Mouse (Mus musculus): Measurements from ENCODE around the gene Ints1. TPM values are rescaled to one million over a fixed set of nuclear protein-coding genes. Genes with fewer than 3 reads are reported as not detected.
A peak's percentile ranks its signal among the peaks of the same experiment; 100 is the strongest.

Ints1 gene
- polyA plus RNA-seq (2014; fragmentation: Nextera tagmentation; extraction: Ambion mirVana), result 23.8 and 26.3 TPM in 2 replicates

- peak within 1 kb of the TSS; percentile 92 for H3K4me2 ChIP-seq
- H3K27ac ChIP-seq (ENCODE audit: low read depth, low read length), result no peak within 1 kb of the TSS; the same call in none of the 2 replicates
- H3K27me3 ChIP-seq (ENCODE audit: control insufficient read depth, insufficient read depth, low read length), result no peaks in the 10 kb centered on the region
- peaks cover 23% of the 10 kb centered on the region for H3K36me3 ChIP-seq (ENCODE audit: control insufficient read depth, insufficient read depth, low read length)
- peak within 1 kb of the TSS; percentile 83 for H3K9ac ChIP-seq (ENCODE audit: low read length)
- H3K9me3 ChIP-seq (ENCODE audit: control insufficient read depth, low read length), result no peaks in the 10 kb centered on the region
- peak; percentile 92 for ATAC-seq (ENCODE audit: low FRiP score)
- H3K4me3 ChIP-seq (ENCODE audit: low read depth, low read length), result peak within 1 kb of the TSS; percentile 98
- DNase-seq (ENCODE audit: low spot score, missing footprints), result peak; percentile 100
- under 1% methylated on average over 55 of the region's 55 CpGs for WGBS
- peaks cover 9% of the 10 kb centered on the region for H3K4me1 ChIP-seq (ENCODE audit: control insufficient read depth, insufficient read depth, low read length)
Measured at GRCm38 (mm10) chr5:139775216-139775926, at the start of gene Ints1. TSS of gene Ints1 (minus strand) at chr5:139775674.

GRCm38 (mm10) chr5:139824531-139824930 lies 49.1 kb upstream of the Ints1 start:
- Histone ChIP-seq H3K9ac (ENCODE audit: low read length) (no peak overlapping the region), H3K4me2 (no peak overlapping the region), H3K4me1 (ENCODE audit: control insufficient read depth, insufficient read depth, low read length) (peaks cover 8% of the 10 kb centered on the region), H3K27ac (ENCODE audit: low read depth, low read length) (no peak overlapping the region), H3K36me3 (ENCODE audit: control insufficient read depth, insufficient read depth, low read length) (peaks cover 6% of the 10 kb centered on the region; the same call in 1 of the 2 replicates), H3K9me3 (ENCODE audit: control insufficient read depth, low read length) (no peaks in the 10 kb centered on the region), H3K27me3 (ENCODE audit: control insufficient read depth, insufficient read depth, low read length) (no peaks in the 10 kb centered on the region), H3K4me3 (ENCODE audit: low read depth, low read length) (no peak overlapping the region)
- DNase-seq (ENCODE audit: low spot score, missing footprints) (no peak), ATAC-seq (ENCODE audit: low FRiP score) (no peak)
- 93% methylated on average over 10 of the region's 10 CpGs for WGBS

GRCm38 (mm10) chr5:139821466-139822459 lies 46.3 kb upstream of the Ints1 start:
- Histone ChIP-seq H3K36me3 (ENCODE audit: control insufficient read depth, insufficient read depth, low read length) (peaks cover 6% of the 10 kb centered on the region; the same call in 1 of the 2 replicates), H3K9ac (ENCODE audit: low read length) (no peak overlapping the region), H3K27ac (ENCODE audit: low read depth, low read length) (no peak overlapping the region), H3K4me1 (ENCODE audit: control insufficient read depth, insufficient read depth, low read length) (peaks cover 8% of the 10 kb centered on the region), H3K4me2 (no peak overlapping the region), H3K27me3 (ENCODE audit: control insufficient read depth, insufficient read depth, low read length) (no peaks in the 10 kb centered on the region), H3K9me3 (ENCODE audit: control insufficient read depth, low read length) (no peaks in the 10 kb centered on the region), H3K4me3 (ENCODE audit: low read depth, low read length) (no peak overlapping the region)
- DNase-seq (ENCODE audit: low spot score, missing footprints), result no peak
- no peak for ATAC-seq (ENCODE audit: low FRiP score)
- WGBS, result 86% methylated on average over 12 of the region's 12 CpGs

GRCm38 (mm10) chr5:139819538-139820181 lies 44.2 kb upstream of the Ints1 start, which contains the start of gene Tmem184a:
TSS of gene Tmem184a (minus strand) at chr5:139819917.
- ATAC-seq (ENCODE audit: low FRiP score) (no peak), DNase-seq (ENCODE audit: low spot score, missing footprints) (no peak)
- 84% methylated on average over 9 of the region's 9 CpGs for WGBS

GRCm38 (mm10) chr5:139818801-139819200 lies 43.3 kb upstream of the Ints1 start:
- 55% methylated on average over 4 of the region's 4 CpGs for WGBS
- ATAC-seq (ENCODE audit: low FRiP score), result no peak
- H3K27me3 ChIP-seq (ENCODE audit: control insufficient read depth, insufficient read depth, low read length), result no peaks in the 10 kb centered on the region; the same call in 1 of the 2 replicates
- H3K4me3 ChIP-seq (ENCODE audit: low read depth, low read length), result no peak overlapping the region
- H3K4me1 ChIP-seq (ENCODE audit: control insufficient read depth, insufficient read depth, low read length), result no peaks in the 10 kb centered on the region
- H3K36me3 ChIP-seq (ENCODE audit: control insufficient read depth, insufficient read depth, low read length), result peaks cover 6% of the 10 kb centered on the region; the same call in 1 of the 2 replicates
- no peak overlapping the region for H3K4me2 ChIP-seq
- DNase-seq (ENCODE audit: low spot score, missing footprints), result no peak
- H3K27ac ChIP-seq (ENCODE audit: low read depth, low read length), result no peak overlapping the region
- H3K9ac ChIP-seq (ENCODE audit: low read length), result no peak overlapping the region
- no peaks in the 10 kb centered on the region for H3K9me3 ChIP-seq (ENCODE audit: control insufficient read depth, low read length)

More at GRCm38 (mm10) chr5:139819538-139820181, 44.2 kb upstream of the Ints1 start, which contains the start of gene Tmem184a:
- no peaks in the 10 kb centered on the region for H3K4me1 ChIP-seq (ENCODE audit: control insufficient read depth, insufficient read depth, low read length)
- H3K36me3 ChIP-seq (ENCODE audit: control insufficient read depth, insufficient read depth, low read length), result peaks cover 6% of the 10 kb centered on the region; the same call in 1 of the 2 replicates
- H3K4me3 ChIP-seq (ENCODE audit: low read depth, low read length), result no peak within 1 kb of the TSS
- H3K4me2 ChIP-seq, result no peak within 1 kb of the TSS
- H3K27ac ChIP-seq (ENCODE audit: low read depth, low read length), result no peak within 1 kb of the TSS
- H3K27me3 ChIP-seq (ENCODE audit: control insufficient read depth, insufficient read depth, low read length), result no peaks in the 10 kb centered on the region
- H3K9ac ChIP-seq (ENCODE audit: low read length), result no peak within 1 kb of the TSS
- H3K9me3 ChIP-seq (ENCODE audit: control insufficient read depth, low read length), result no peaks in the 10 kb centered on the region

- Histone ChIP-seq H3K9ac (ENCODE audit: low read length) (no peak overlapping the region), H3K27me3 (ENCODE audit: control insufficient read depth, insufficient read depth, low read length) (no peaks in the 10 kb centered on the region; the same call in 1 of the 2 replicates), H3K4me3 (ENCODE audit: low read depth, low read length) (no peak overlapping the region), H3K4me1 (ENCODE audit: control insufficient read depth, insufficient read depth, low read length) (no peaks in the 10 kb centered on the region), H3K36me3 (ENCODE audit: control insufficient read depth, insufficient read depth, low read length) (peaks cover 5% of the 10 kb centered on the region; the same call in 1 of the 2 replicates), H3K27ac (ENCODE audit: low read depth, low read length) (no peak overlapping the region), H3K4me2 (no peak overlapping the region), H3K9me3 (ENCODE audit: control insufficient read depth, low read length) (no peaks in the 10 kb centered on the region)
- ATAC-seq (ENCODE audit: low FRiP score) (no peak), DNase-seq (ENCODE audit: low spot score, missing footprints) (no peak)
- 81% methylated on average over 3 of the region's 3 CpGs for WGBS
Measured at GRCm38 (mm10) chr5:139818056-139818455, 42.6 kb upstream of the Ints1 start.

GRCm38 (mm10) chr5:139817292-139817691 lies 41.8 kb upstream of the Ints1 start:
- peaks cover under 1% of the 10 kb centered on the region; the same call in 1 of the 2 replicates for H3K36me3 ChIP-seq (ENCODE audit: control insufficient read depth, insufficient read depth, low read length)
- no peaks in the 10 kb centered on the region; the same call in 1 of the 2 replicates for H3K27me3 ChIP-seq (ENCODE audit: control insufficient read depth, insufficient read depth, low read length)
- no peak overlapping the region for H3K9ac ChIP-seq (ENCODE audit: low read length)
- DNase-seq (ENCODE audit: low spot score, missing footprints), result no peak
- no peak overlapping the region for H3K4me3 ChIP-seq (ENCODE audit: low read depth, low read length)
- 5% methylated on average over 1 of the region's 1 CpGs for WGBS
- H3K4me1 ChIP-seq (ENCODE audit: control insufficient read depth, insufficient read depth, low read length), result no peaks in the 10 kb centered on the region
- H3K27ac ChIP-seq (ENCODE audit: low read depth, low read length), result no peak overlapping the region
- no peak for ATAC-seq (ENCODE audit: low FRiP score)
- H3K9me3 ChIP-seq (ENCODE audit: control insufficient read depth, low read length), result no peaks in the 10 kb centered on the region
- H3K4me2 ChIP-seq, result no peak overlapping the region

GRCm38 (mm10) chr5:139816445-139816844 lies 41.0 kb upstream of the Ints1 start:
- Histone ChIP-seq H3K4me3 (ENCODE audit: low read depth, low read length) (no peak overlapping the region), H3K36me3 (ENCODE audit: control insufficient read depth, insufficient read depth, low read length) (no peaks in the 10 kb centered on the region), H3K27ac (ENCODE audit: low read depth, low read length) (no peak overlapping the region), H3K9me3 (ENCODE audit: control insufficient read depth, low read length) (no peaks in the 10 kb centered on the region), H3K9ac (ENCODE audit: low read length) (no peak overlapping the region), H3K4me2 (no peak overlapping the region), H3K27me3 (ENCODE audit: control insufficient read depth, insufficient read depth, low read length) (no peaks in the 10 kb centered on the region; the same call in 1 of the 2 replicates), H3K4me1 (ENCODE audit: control insufficient read depth, insufficient read depth, low read length) (no peaks in the 10 kb centered on the region)
- DNase-seq (ENCODE audit: low spot score, missing footprints), result no peak
- no peak for ATAC-seq (ENCODE audit: low FRiP score)

Measured in midbrain, embryonic 11.5 days (tissue).